Mouse (Mus musculus) lung, adult 18-20 months (tissue): ENCODE results near the gene Ube2q1.

Experiments used
- DNase-seq, 2 experiments: peaks; one replicate each; pipeline ENCODE4 v3.0.0; 2022; ENCODE audit warnings: mixed read lengths in 2 of 2

Gene Ube2q1

DNA sequence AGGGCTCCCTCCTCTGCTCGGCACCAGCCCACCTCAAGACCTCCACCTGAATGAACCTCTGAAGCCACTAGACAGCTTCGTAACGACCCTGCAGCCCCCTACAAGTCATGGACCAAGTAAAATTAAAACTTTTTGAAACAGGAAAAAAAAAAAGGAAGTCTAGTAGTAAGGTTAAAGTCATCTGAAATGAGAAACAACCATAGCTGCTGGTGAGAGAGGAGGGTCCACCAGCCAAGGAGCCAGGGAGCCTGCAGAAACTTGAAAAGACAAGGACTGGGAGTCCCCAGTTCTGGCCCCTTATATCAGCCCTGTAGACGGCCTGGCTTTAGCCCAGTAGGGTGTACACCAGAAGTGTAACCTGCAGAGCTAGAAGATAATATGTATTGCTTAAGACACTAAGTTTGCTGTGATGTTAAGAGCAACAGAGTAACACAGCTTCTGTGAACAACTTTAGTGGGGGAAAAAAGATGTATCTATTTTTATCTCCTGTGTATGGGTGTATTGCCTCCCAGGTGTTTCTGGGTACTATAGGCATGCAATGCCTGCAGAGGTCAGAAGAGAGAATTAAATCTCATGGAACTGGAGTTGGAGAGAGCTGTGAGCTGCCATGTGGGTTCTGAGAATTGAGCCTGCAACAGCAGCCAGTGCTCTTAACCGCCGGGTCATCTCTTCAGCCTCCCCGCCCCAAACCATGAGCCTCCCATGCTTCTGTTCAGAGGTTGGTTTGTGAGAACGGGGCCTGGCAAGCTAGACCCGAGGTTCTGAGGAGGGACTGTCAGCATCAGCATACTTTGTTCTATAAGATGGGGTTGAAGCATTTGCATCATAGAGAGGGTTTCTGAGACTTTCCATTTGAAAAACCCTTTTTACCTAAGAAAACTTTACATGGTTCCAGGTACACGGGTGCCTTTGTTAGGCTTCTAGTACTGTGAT lies 48.4 kb downstream of the Ube2q1 start:
- DNase-seq, result no peak

DNA sequence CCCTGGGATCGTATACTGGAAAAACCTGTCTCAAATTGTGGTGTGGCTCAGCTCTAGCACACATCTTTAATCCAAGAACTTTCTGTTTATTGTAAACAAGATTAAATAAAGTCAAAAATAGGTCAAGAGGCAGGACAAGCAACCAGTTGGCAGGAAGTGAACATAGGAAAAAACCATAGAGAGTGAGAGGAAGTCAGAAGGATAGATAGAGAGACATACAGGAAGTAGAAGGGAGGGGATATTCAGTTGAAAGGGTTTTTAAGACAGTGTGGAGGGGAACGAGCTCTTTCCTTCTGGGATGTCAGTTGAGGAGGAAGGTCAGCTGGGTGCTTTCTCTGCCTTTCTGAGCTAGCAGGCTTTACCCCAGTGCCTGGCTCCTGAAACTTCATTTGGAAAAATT lies 50.2 kb downstream of the Ube2q1 start:
- no peak for DNase-seq

DNA sequence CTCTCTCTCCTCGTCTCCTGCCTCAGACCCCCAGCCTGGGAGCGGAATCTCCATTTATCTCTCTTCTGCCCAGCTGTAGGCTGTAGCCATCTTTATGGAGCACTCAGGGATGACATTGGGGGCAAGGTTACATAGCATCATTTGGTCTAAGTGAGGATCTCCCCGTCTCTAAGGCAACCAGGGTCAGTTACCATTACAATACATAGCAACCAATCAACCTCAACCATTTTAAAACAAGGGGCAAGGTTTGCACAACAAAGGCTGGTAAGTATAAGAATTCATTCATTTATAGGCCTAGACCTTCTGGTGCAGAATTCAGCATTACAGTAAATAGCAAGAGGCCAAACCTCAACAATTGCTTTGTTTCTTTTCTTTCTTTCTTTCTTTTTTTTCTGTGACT lies 52.9 kb downstream of the Ube2q1 start:
- DNase-seq, result no peak

- peak; percentile 45 to 62 for DNase-seq
Measured at GRCm38 (mm10) chr3:89830815-89831591, 57.6 kb downstream of the Ube2q1 start, which contains the start of gene She. Gene She (plus strand): TSS chr3:89831370.
